Mouse (Mus musculus) kidney, adult 2 months (tissue): ENCODE results near the gene Pth2.

ENCODE experiments used
- CTCF ChIP-seq: fragments of 200-500 bp; conservative IDR thresholded peaks from 2 replicates; pipeline ENCODE4 v1.5.1; 2011; ENCODE audit warnings: low read depth, mild to moderate bottlenecking, control low read depth, low read length, moderate library complexity, mixed read lengths; ENCODE audit not compliant: insufficient read depth, insufficient read length
- POLR2A ChIP-seq: fragments of 200-500 bp; IDR thresholded peaks from one replicate; pipeline ENCODE4 v1.6.1; 2011; ENCODE audit warnings: low read depth, low read length, control low read depth

GRCm38 (mm10) chr7:45192585-45193310 lies 12.0 kb downstream of the Pth2 start:
- TF ChIP-seq POLR2A (no peak), CTCF (no peak)
